Mouse (Mus musculus) midbrain, embryonic 11.5 days (tissue): ENCODE measurements around the gene Sema7a. TPM values are rescaled to one million over a fixed set of nuclear protein-coding genes. Genes with fewer than 3 reads are reported as not detected.

Experiments
- ATAC-seq: fragments of 200-750 bp; cut with Nextera tagmentation; 2 replicates; pipeline ENCODE4 v1.8.0; 2017; ENCODE audit warnings: moderate TSS enrichment, moderate library complexity; ENCODE audit not compliant: low FRiP score
- DNase-seq: peaks from one replicate; pipeline ENCODE4 v3.0.0; 2015; ENCODE audit warnings: low spot score; ENCODE audit errors: missing footprints
- H3K27ac ChIP-seq: fragments of 300-500 bp; sonication (generic); 2 replicates; pipeline ENCODE4 v1.5.1; 2014; ENCODE audit warnings: low read depth, low read length
- H3K27me3 ChIP-seq: fragments of 300-500 bp; sonication (generic); 2 replicates; pipeline ENCODE4 v1.6.1; 2014; ENCODE audit warnings: mild to moderate bottlenecking, low read length, moderate library complexity, mixed read lengths; ENCODE audit not compliant: control insufficient read depth, insufficient read depth
- H3K36me3 ChIP-seq: fragments of 300-500 bp; sonication (generic); 2 replicates; pipeline ENCODE4 v1.6.1; 2014; ENCODE audit warnings: mild to moderate bottlenecking, low read length, moderate library complexity, mixed read lengths; ENCODE audit not compliant: control insufficient read depth, insufficient read depth
- H3K4me1 ChIP-seq: fragments of 300-500 bp; sonication (generic); 2 replicates; pipeline ENCODE4 v1.6.1; 2014; ENCODE audit warnings: low read length; ENCODE audit not compliant: control insufficient read depth, insufficient read depth
- H3K4me2 ChIP-seq: fragments of 300-500 bp; sonication (generic); 2 replicates; pipeline ENCODE4 v1.6.1; 2014; ENCODE audit warnings: mild to moderate bottlenecking, moderate library complexity
- H3K4me3 ChIP-seq: fragments of 300-500 bp; sonication (generic); 2 replicates; pipeline ENCODE4 v1.5.1; 2014; ENCODE audit warnings: low read depth, low read length
- H3K9ac ChIP-seq: fragments of 300-500 bp; sonication (generic); 2 replicates; pipeline ENCODE4 v1.6.1; 2014; ENCODE audit warnings: low read length
- H3K9me3 ChIP-seq: fragments of 300-500 bp; sonication (generic); 2 replicates; pipeline ENCODE4 v1.6.1; 2016; ENCODE audit warnings: low read length; ENCODE audit not compliant: control insufficient read depth
- WGBS: fragments of 180-500 bp; shearing (Covaris S2); extraction: QIAGEN DNeasy Blood & Tissue Kit; methylation state at CpG from one replicate; pipeline ENCODE4 v1.1.7; 2014; 5-methylcytosine and 5-hydroxymethylcytosine counted together
- polyA plus RNA-seq: library from polyadenylated mRNA; unstranded; fragments of >200 nt; fragmentation: Nextera tagmentation; extraction: Ambion mirVana; gene quantifications from 2 replicates; pipeline ENCODE4 v1.2.1, GENCODE M21; 2014

The Sema7a gene
- polyA plus RNA-seq, 1 experiment from 2014 or later = 0.78 TPM

GRCm38 (mm10) chr9:57968783-57969542 is 29.1 kb downstream of the Sema7a start:
- Histone ChIP-seq H3K27me3 (no peaks in the 10 kb centered on the region), H3K36me3 (no peaks in the 10 kb centered on the region), H3K4me2 (no peak overlapping the region), H3K9me3 (no peaks in the 10 kb centered on the region), H3K4me1 (no peaks in the 10 kb centered on the region), H3K9ac (no peak overlapping the region), H3K4me3 (no peak overlapping the region), H3K27ac (no peak overlapping the region)
- DNase-seq (peak; percentile 49), ATAC-seq (no peak)
- WGBS = 87% methylated on average over 8 of the region's 8 CpGs

GRCm38 (mm10) chr9:57969736-57970495 is 30.0 kb downstream of the Sema7a start:
- H3K4me1 ChIP-seq = no peaks in the 10 kb centered on the region
- no peaks in the 10 kb centered on the region for H3K36me3 ChIP-seq
- H3K27ac ChIP-seq = no peak overlapping the region
- no peaks in the 10 kb centered on the region for H3K9me3 ChIP-seq
- H3K9ac ChIP-seq = no peak overlapping the region
- DNase-seq (peak; percentile 81), ATAC-seq (no peak)
- H3K27me3 ChIP-seq = no peaks in the 10 kb centered on the region
- no peak overlapping the region for H3K4me2 ChIP-seq
- WGBS = 70% methylated on average over 11 of the region's 11 CpGs
- no peak overlapping the region for H3K4me3 ChIP-seq

- Histone ChIP-seq H3K36me3 (no peaks in the 10 kb centered on the region), H3K4me1 (no peaks in the 10 kb centered on the region), H3K4me3 (no peak overlapping the region), H3K4me2 (no peak overlapping the region), H3K9me3 (no peaks in the 10 kb centered on the region), H3K27me3 (no peaks in the 10 kb centered on the region), H3K9ac (no peak overlapping the region), H3K27ac (no peak overlapping the region)
- DNase-seq (peak; percentile 61), ATAC-seq (no peak)
- WGBS = 94% methylated on average over 5 of the region's 5 CpGs
Observed at GRCm38 (mm10) chr9:57971413-57971812, 31.5 kb downstream of the Sema7a start.

- H3K27ac ChIP-seq = no peak overlapping the region
- no peaks in the 10 kb centered on the region for H3K9me3 ChIP-seq
- no peak overlapping the region for H3K4me3 ChIP-seq
- no peak overlapping the region for H3K9ac ChIP-seq
- no peak overlapping the region for H3K4me2 ChIP-seq
- ATAC-seq (no peak), DNase-seq (peak; percentile 37)
- WGBS = 68% methylated on average over 9 of the region's 9 CpGs
- no peaks in the 10 kb centered on the region for H3K36me3 ChIP-seq
- no peaks in the 10 kb centered on the region for H3K27me3 ChIP-seq
- H3K4me1 ChIP-seq = no peaks in the 10 kb centered on the region
Observed at GRCm38 (mm10) chr9:57972141-57972591, 32.3 kb downstream of the Sema7a start.

- no peak overlapping the region for H3K4me3 ChIP-seq
- no peak overlapping the region for H3K4me2 ChIP-seq
- WGBS = 74% methylated on average over 9 of the region's 9 CpGs
- DNase-seq (peak; percentile 33), ATAC-seq (no peak)
- H3K36me3 ChIP-seq = no peaks in the 10 kb centered on the region
- H3K9me3 ChIP-seq = no peaks in the 10 kb centered on the region
- H3K9ac ChIP-seq = no peak overlapping the region
- no peaks in the 10 kb centered on the region for H3K4me1 ChIP-seq
- H3K27ac ChIP-seq = no peak overlapping the region
- no peaks in the 10 kb centered on the region for H3K27me3 ChIP-seq
Observed at GRCm38 (mm10) chr9:57972776-57973439, 33.0 kb downstream of the Sema7a start.

GRCm38 (mm10) chr9:57973440-57974066 is 33.6 kb downstream of the Sema7a start:
- no peak overlapping the region for H3K4me2 ChIP-seq
- H3K4me3 ChIP-seq = no peak overlapping the region
- no peaks in the 10 kb centered on the region for H3K36me3 ChIP-seq
- H3K27me3 ChIP-seq = no peaks in the 10 kb centered on the region
- no peak overlapping the region for H3K27ac ChIP-seq
- DNase-seq = peak; percentile 21
- 82% methylated on average over 6 of the region's 6 CpGs for WGBS
- no peaks in the 10 kb centered on the region for H3K4me1 ChIP-seq
- H3K9ac ChIP-seq = no peak overlapping the region
- no peak for ATAC-seq
- H3K9me3 ChIP-seq = no peaks in the 10 kb centered on the region

GRCm38 (mm10) chr9:57974221-57974620 is 34.3 kb downstream of the Sema7a start:
- Histone ChIP-seq H3K9ac (no peak overlapping the region), H3K4me3 (no peak overlapping the region), H3K27me3 (no peaks in the 10 kb centered on the region), H3K36me3 (no peaks in the 10 kb centered on the region), H3K27ac (no peak overlapping the region), H3K4me1 (no peaks in the 10 kb centered on the region), H3K4me2 (no peak overlapping the region), H3K9me3 (no peaks in the 10 kb centered on the region)
- DNase-seq (peak; percentile 47), ATAC-seq (no peak)
- WGBS = 81% methylated on average over 5 of the region's 5 CpGs

- no peak for ATAC-seq
- no peak overlapping the region for H3K4me3 ChIP-seq
Observed at GRCm38 (mm10) chr9:57975200-57975821, 35.4 kb downstream of the Sema7a start.

More at GRCm38 (mm10) chr9:57975200-57975821, 35.4 kb downstream of the Sema7a start:
- Histone ChIP-seq H3K27ac (no peak overlapping the region), H3K9me3 (no peaks in the 10 kb centered on the region), H3K4me2 (no peak overlapping the region), H3K9ac (no peak overlapping the region), H3K4me1 (no peaks in the 10 kb centered on the region), H3K27me3 (no peaks in the 10 kb centered on the region), H3K36me3 (no peaks in the 10 kb centered on the region)
- 89% methylated on average over 5 of the region's 5 CpGs for WGBS
- no peak for DNase-seq
